Mouse (Mus musculus): Measurements from ENCODE around the gene Pmel.

DNA sequence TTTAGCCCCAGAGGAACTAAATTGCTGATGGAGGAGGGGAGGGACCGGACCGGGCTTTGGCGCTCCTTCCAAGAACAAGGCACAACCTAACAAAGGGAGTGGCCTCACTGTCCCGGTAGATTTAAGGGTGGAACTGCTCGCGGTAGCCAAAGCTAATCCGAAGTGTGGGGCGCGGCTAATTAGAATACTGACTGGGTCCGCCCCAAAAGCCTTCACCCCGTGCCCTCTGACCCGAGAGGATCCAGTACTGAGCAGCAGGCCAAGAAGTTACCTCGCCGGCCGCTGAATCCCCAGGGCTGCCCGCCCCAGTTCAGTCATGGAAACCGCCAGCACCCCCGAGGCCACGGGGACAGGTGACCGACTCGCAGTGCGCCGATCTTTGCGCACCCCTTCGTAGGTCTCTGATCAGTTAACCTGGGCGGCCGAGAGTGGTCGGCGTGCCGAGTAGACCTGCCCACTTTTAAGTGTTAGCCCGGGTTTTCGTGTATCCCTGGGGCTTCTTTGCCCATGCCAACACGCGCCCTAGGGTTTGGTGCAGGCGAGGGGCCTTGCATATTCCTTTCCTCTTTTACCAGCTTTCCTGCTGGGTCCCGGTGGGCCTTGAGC, 43.8 kb downstream of the Pmel start, which contains the start of gene Pym1:
- TF ChIP-seq POLR2A (IDR thresholded peaks at IDR 0.05; ENCODE audit: low read depth, low read length) (peak; percentile 72), CTCF (IDR thresholded peaks at IDR 0.05; ENCODE audit: extremely low read depth, insufficient read length, insufficient replicate concordance, low read depth, low read length) (no peak)
